Mouse (Mus musculus) CH12.LX (cell line): Measurements from ENCODE around the gene Gm12394. TPM values are rescaled to one million over a fixed set of nuclear protein-coding genes. Genes with fewer than 3 reads are reported as not detected.

Source experiments
- DNase-seq: peaks from one replicate; pipeline ENCODE4 v3.0.0-alpha.2; 2013; ENCODE audit errors: extremely low read depth
- H3K27ac ChIP-seq: 2 replicates; pipeline ENCODE4 v1.5.1; 2012; ENCODE audit warnings: low read depth, mild to moderate bottlenecking, control low read depth, moderate library complexity; ENCODE audit not compliant: insufficient read depth
- H3K27me3 ChIP-seq: replicated peaks from 2 replicates; pipeline ENCODE3; 2012; ENCODE audit warnings: inconsistent platforms
- H3K36me3 ChIP-seq, 2 experiments: replicated peaks in 1 of 2; 2 replicates each; pipeline versions ENCODE3 to v1.6.1; 2012; ENCODE audit warnings: inconsistent platforms in 1 of 2, low read length in 1 of 2, mild to moderate bottlenecking in 1 of 2, mixed read lengths in 1 of 2, moderate library complexity in 1 of 2; ENCODE audit not compliant: control insufficient read depth in 1 of 2, insufficient read depth in 1 of 2
- H3K4me1 ChIP-seq, 2 experiments: 2 replicates each; pipeline ENCODE4 v1.6.1; 2012; ENCODE audit warnings: inconsistent platforms in 1 of 2, moderate library complexity in 1 of 2; ENCODE audit not compliant: insufficient read depth in 2 of 2, control insufficient read depth in 1 of 2
- H3K4me2 ChIP-seq: 2 replicates; pipeline ENCODE4 v1.6.1; 2012; ENCODE audit warnings: low read depth, mild to moderate bottlenecking, control low read depth; ENCODE audit not compliant: poor library complexity, insufficient read depth, severe bottlenecking
- H3K4me3 ChIP-seq, 3 experiments: fragments of 150-350 bp in 1 of 3; sonication (generic) in 1 of 3; replicated peaks in 1 of 3; 2 replicates each; pipeline versions ENCODE3 to v1.5.1; 2011 to 2012; ENCODE audit warnings: low read depth in 2 of 3, low read length in 2 of 3, mild to moderate bottlenecking in 2 of 3, moderate library complexity in 2 of 3, control low read depth in 1 of 3, improper control_type of control experiment in 1 of 3, inconsistent platforms in 1 of 3, mixed read lengths in 1 of 3; ENCODE audit not compliant: poor library complexity in 1 of 3
- H3K79me2 ChIP-seq: replicated peaks from 2 replicates; pipeline ENCODE4 v1.6.1; 2012; ENCODE audit warnings: mild to moderate bottlenecking, moderate library complexity; ENCODE audit not compliant: control insufficient read depth, poor library complexity, insufficient read depth, severe bottlenecking; ENCODE audit errors: extremely low read depth
- H3K9ac ChIP-seq: 2 replicates; pipeline ENCODE4 v1.6.1; 2012; ENCODE audit warnings: low read depth, mild to moderate bottlenecking, control low read depth, moderate library complexity; ENCODE audit not compliant: insufficient read depth
- H3K9me3 ChIP-seq: replicated peaks from 2 replicates; pipeline ENCODE3; 2012; ENCODE audit warnings: low read length, inconsistent platforms, mixed read lengths
- CHD1 ChIP-seq: IDR thresholded peaks from 2 replicates; pipeline ENCODE4 v1.6.1; 2012; ENCODE audit warnings: low read depth, low read length, improper control_type of control experiment, inconsistent platforms
- CTCF ChIP-seq, 2 experiments: IDR thresholded peaks in 1 of 2; conservative IDR thresholded peaks in 1 of 2; 2 replicates each; pipeline ENCODE4 v1.5.1; 2011 to 2012; ENCODE audit warnings: low read depth in 2 of 2, low read length in 2 of 2, improper control_type of control experiment in 1 of 2, inconsistent platforms in 1 of 2, mild to moderate bottlenecking in 1 of 2, moderate library complexity in 1 of 2
- E2F4 ChIP-seq: IDR thresholded peaks from 2 replicates; pipeline ENCODE4 v1.6.1; 2011; ENCODE audit warnings: low read depth, low read length, improper control_type of control experiment; ENCODE audit not compliant: insufficient replicate concordance
- EP300 ChIP-seq: IDR thresholded peaks from 2 replicates; pipeline ENCODE4 v1.6.1; 2011; ENCODE audit warnings: low read length, improper control_type of control experiment
- ETS1 ChIP-seq: conservative IDR thresholded peaks from 2 replicates; pipeline ENCODE4 v1.6.1; 2012; ENCODE audit warnings: low read depth, mild to moderate bottlenecking, inconsistent platforms, low read length, improper control_type of control experiment, moderate library complexity
- HCFC1 ChIP-seq: IDR thresholded peaks from 2 replicates; pipeline ENCODE4 v1.6.1; 2012; ENCODE audit warnings: low read depth, mild to moderate bottlenecking, inconsistent platforms, low read length, improper control_type of control experiment
- JUND ChIP-seq: conservative IDR thresholded peaks from 2 replicates; pipeline ENCODE4 v1.6.1; 2011; ENCODE audit warnings: low read depth, low read length, improper control_type of control experiment
- KAT2A ChIP-seq: IDR thresholded peaks from 2 replicates; pipeline ENCODE4 v1.6.1; 2012; ENCODE audit warnings: low read length, improper control_type of control experiment, inconsistent platforms; ENCODE audit not compliant: insufficient replicate concordance
- MAZ ChIP-seq: IDR thresholded peaks from 2 replicates; pipeline ENCODE4 v1.6.1; 2012; ENCODE audit warnings: low read depth, mild to moderate bottlenecking, inconsistent platforms, low read length, improper control_type of control experiment, moderate library complexity
- MXI1 ChIP-seq: IDR thresholded peaks from 2 replicates; pipeline ENCODE4 v1.6.1; 2011; ENCODE audit warnings: mild to moderate bottlenecking, low read depth, low read length, improper control_type of control experiment
- PAX5 ChIP-seq: IDR thresholded peaks from 2 replicates; pipeline ENCODE4 v1.6.1; 2012; ENCODE audit warnings: low read length, inconsistent platforms, mixed read lengths
- POLR2A ChIP-seq: IDR thresholded peaks from 2 replicates; pipeline ENCODE4 v1.6.1; 2011; ENCODE audit warnings: low read depth, mild to moderate bottlenecking, improper control_type of control experiment, low read length
- RAD21 ChIP-seq: IDR thresholded peaks from 2 replicates; pipeline ENCODE4 v1.6.1; 2011; ENCODE audit warnings: low read depth, mild to moderate bottlenecking, low read length, improper control_type of control experiment, moderate library complexity
- RCOR1 ChIP-seq: conservative IDR thresholded peaks from 2 replicates; pipeline ENCODE4 v1.6.1; 2012; ENCODE audit warnings: low read depth, mild to moderate bottlenecking, inconsistent platforms, low read length, improper control_type of control experiment
- SIN3A ChIP-seq: IDR thresholded peaks from 2 replicates; pipeline ENCODE4 v1.6.1; 2012; ENCODE audit warnings: low read length, improper control_type of control experiment, inconsistent platforms
- SMC3 ChIP-seq: IDR thresholded peaks from 2 replicates; pipeline ENCODE4 v1.6.1; 2011; ENCODE audit warnings: low read depth, low read length, improper control_type of control experiment
- TCF12 ChIP-seq: IDR thresholded peaks from 2 replicates; pipeline ENCODE4 v1.6.1; 2014; ENCODE audit warnings: low read depth, mild to moderate bottlenecking, inconsistent platforms, low read length, improper control_type of control experiment
- USF2 ChIP-seq: conservative IDR thresholded peaks from 2 replicates; pipeline ENCODE4 v1.6.1; 2011; ENCODE audit warnings: low read depth, low read length, improper control_type of control experiment
- ZC3H11A ChIP-seq: IDR thresholded peaks from 2 replicates; pipeline ENCODE4 v1.6.1; 2012; ENCODE audit warnings: low read depth, mild to moderate bottlenecking, inconsistent platforms, low read length, improper control_type of control experiment
- ZMIZ1 ChIP-seq: IDR thresholded peaks from 2 replicates; pipeline ENCODE4 v1.6.1; 2012; ENCODE audit warnings: low read depth, mild to moderate bottlenecking, inconsistent platforms, low read length, improper control_type of control experiment
- dilution Hi-C: fragments of 300-500 bp; cut with MboI; formaldehyde crosslinking; loops from 2 replicates; pipeline ENCODE4 v1.14.3; 2020; ENCODE audit warnings: low sequenced_read_pairs; ENCODE audit not compliant: extremely low pct_unique_long_range_greater_than_20kb, extremely low pct_ligation_motif_present
- in situ Hi-C: fragments of 300-500 bp; cut with MboI; formaldehyde crosslinking; loops from 3 replicates; pipeline ENCODE4 v1.14.3; 2019; ENCODE audit warnings: low sequenced_read_pairs, low pct_ligation_motif_present, low pct_unique_long_range_greater_than_20kb, mixed read lengths
- polyA plus RNA-seq: library from polyadenylated mRNA; unstranded; fragments of >175 nt; gene quantifications from 2 replicates; pipeline ENCODE4 v1.2.1, GENCODE M21; 2012; ENCODE audit warnings: low read depth; ENCODE audit not compliant: insufficient read length
- total RNA-seq, 2 experiments: library from RNA; depleted of rRNA; stranded (reverse); fragments of 300-350 nt in 1 of 2; fragments of >200 nt in 1 of 2; gene quantifications; 2 replicates each; pipeline ENCODE4 v1.2.3; 2012 to 2014

The Gm12394 gene
- total and polyA plus RNA-seq, 3 experiments: not detected

- Histone ChIP-seq H3K4me3 (no peak overlapping the region), H3K36me3 (no peaks in the 10 kb centered on the region), H3K79me2 (no peaks in the 10 kb centered on the region), H3K4me1 (no peaks in the 10 kb centered on the region), H3K4me2 (no peak overlapping the region), H3K9ac (no peak overlapping the region), H3K9me3 (peaks cover 3% of the 10 kb centered on the region), H3K27ac (no peak overlapping the region), H3K27me3 (peaks cover 20% of the 10 kb centered on the region)
- no peak for DNase-seq
- TF ChIP-seq JUND: no peak
- dilution Hi-C loops (no loop called here), in situ Hi-C loops (no loop called here)
These were observed 34.6 kb upstream of the Gm12394 start for GRCm38 (mm10) chr4:42891176-42891575.

- peaks cover 27% of the 10 kb centered on the region for H3K27me3 ChIP-seq
- peaks cover 3% of the 10 kb centered on the region for H3K9me3 ChIP-seq
- no peak overlapping the region for H3K9ac ChIP-seq
- H3K4me3 ChIP-seq: no peak overlapping the region
- no peaks in the 10 kb centered on the region for H3K36me3 ChIP-seq
- TF ChIP-seq SIN3A: no peak
- TF ChIP-seq ZMIZ1: no peak
- no peak for TF ChIP-seq RAD21
- no peak for TF ChIP-seq MXI1
- no peak for TF ChIP-seq PAX5
- TF ChIP-seq EP300: no peak
- no peak for TF ChIP-seq SMC3
- no peak for TF ChIP-seq E2F4
- no peak for TF ChIP-seq KAT2A
- no peak for TF ChIP-seq RCOR1
- no peak for TF ChIP-seq TCF12
- TF ChIP-seq USF2: no peak
- TF ChIP-seq CTCF (conservative IDR thresholded peaks at IDR 0.05 in 1 of 2, IDR thresholded peaks at IDR 0.05 in 1 of 2; ENCODE audit: low read depth in 2 of 2, low read length in 2 of 2): no peak
- TF ChIP-seq CHD1: no peak
- no peak for TF ChIP-seq ZC3H11A
- no peak for TF ChIP-seq HCFC1
- TF ChIP-seq MAZ: no peak
- no peak for TF ChIP-seq ETS1
- TF ChIP-seq POLR2A: no peak
- H3K4me2 ChIP-seq: no peak overlapping the region
- H3K79me2 ChIP-seq: no peaks in the 10 kb centered on the region
- in situ Hi-C loops (no loop called here), dilution Hi-C loops (no loop called here)
- H3K4me1 ChIP-seq: no peaks in the 10 kb centered on the region
- DNase-seq: no peak
- no peak overlapping the region for H3K27ac ChIP-seq
These were observed 32.2 kb upstream of the Gm12394 start for GRCm38 (mm10) chr4:42888806-42889205.
